Mouse (Mus musculus) cerebellum, postnatal 14 days (tissue): Measurements from ENCODE around the gene Ifnb1.

ENCODE experiments used
- DNase-seq, 2 experiments: peaks; one replicate each; pipeline ENCODE4 v3.0.0; 2021; ENCODE audit warnings: mixed read lengths in 2 of 2

Gene Ifnb1

GRCm38 (mm10) chr4:88501247-88501646 is 21.3 kb downstream of the Ifnb1 start:
- no peak for DNase-seq

DNA sequence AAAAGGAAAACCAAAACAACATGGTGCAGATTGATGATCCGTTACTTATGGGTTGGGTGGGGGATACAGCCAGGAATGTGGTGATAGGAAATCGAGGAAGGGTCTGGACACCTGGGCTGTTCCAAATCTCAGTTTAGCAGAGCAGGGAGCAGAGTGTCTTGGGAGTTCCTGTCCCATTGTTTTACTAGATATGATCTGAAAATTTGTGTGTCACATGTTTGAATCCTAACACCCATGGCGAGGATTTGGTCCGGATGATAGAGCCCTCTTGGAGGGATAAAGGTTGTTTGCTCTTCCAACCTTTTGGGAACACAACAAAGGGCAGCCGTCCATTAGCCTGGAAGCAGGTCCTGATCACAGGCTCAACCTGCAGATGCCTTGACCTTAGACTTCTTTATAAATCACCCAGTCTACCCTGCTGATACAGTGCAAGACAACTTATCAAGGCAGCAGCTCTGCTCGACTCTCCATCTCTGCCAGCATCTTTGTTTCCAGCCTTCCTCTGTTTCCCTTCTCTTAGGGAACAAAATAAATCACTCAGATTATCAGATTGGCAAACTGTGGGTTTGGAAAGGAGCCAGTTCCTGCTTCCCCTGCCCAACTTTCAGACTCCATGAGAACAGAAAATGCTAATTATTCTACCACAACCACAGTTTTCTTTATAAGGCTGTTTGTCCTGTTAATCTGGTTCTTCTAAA is 26.1 kb downstream of the Ifnb1 start:
- DNase-seq = peak in 1 of 2 experiments; percentile 3

DNA sequence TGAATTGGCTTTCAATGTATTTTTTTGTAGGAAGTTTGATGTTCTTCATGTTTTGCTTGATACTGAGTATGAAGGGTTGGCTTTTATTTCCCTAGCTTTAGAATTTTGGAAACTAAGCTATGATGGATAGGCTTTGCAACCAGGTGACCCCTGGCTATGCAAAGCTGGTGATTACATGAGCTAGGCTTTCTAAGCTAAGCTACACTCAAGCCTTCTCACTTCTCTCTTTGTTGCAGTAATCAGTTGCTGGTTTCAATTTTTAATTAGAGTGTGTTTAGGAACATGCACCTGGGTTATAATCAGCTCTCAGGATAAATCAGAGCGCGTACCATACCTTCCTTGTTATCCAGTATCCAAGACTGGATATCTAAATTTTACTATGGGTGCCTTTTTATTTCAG is 33.0 kb downstream of the Ifnb1 start:
- no peak for DNase-seq

DNA sequence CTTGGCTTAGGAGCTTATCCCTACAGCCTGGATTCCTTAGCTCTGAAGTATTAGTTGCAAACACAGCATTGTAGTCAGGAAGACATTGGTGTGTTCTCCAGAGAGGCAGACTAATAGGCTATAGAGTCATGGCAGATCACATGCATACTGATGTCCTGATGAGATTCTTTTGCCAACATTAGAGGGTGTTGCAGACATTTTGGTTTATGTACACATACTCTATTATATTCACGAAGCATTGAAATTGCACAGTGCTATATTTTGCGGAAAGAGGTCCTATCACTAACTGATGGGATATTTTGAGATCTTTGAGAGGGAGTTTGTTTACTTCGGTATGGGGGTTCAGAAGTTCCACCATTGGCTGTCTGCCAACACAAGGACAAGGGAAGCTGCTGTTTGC is 34.5 kb downstream of the Ifnb1 start:
- no peak for DNase-seq

GRCm38 (mm10) chr4:88480130-88480529 is 42.4 kb downstream of the Ifnb1 start:
- no peak for DNase-seq

GRCm38 (mm10) chr4:88478809-88479186 is 43.8 kb downstream of the Ifnb1 start:
- DNase-seq = no peak

DNA sequence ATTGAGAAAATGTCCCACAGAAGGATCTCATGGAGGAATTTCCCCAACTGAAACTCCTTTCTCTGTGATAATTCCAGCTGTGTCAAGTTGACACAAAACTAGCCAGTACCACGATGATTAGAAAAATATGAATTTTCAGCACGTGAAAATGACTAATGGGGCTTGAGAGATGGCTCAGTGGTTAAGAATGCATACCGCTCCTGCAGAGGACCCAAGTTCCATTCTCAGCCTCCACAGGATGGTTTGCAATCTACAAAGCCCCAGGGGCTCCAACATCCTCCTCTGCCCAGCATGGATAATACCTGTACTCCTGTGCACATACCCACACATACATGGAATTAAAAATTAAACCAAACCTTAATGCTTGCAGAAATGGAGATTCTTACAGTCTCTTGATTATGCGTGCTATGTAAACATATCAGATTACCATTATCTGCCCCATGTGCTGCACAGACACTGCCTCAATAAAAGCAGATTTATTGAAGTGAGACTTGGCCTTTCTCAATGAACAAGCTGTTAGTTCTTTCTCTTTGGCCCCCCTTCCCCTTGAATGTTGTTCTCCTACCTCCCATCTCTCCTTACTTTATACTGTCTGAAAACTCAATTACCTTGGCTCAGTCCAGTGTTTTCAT is 44.3 kb downstream of the Ifnb1 start:
- DNase-seq = no peak

DNA sequence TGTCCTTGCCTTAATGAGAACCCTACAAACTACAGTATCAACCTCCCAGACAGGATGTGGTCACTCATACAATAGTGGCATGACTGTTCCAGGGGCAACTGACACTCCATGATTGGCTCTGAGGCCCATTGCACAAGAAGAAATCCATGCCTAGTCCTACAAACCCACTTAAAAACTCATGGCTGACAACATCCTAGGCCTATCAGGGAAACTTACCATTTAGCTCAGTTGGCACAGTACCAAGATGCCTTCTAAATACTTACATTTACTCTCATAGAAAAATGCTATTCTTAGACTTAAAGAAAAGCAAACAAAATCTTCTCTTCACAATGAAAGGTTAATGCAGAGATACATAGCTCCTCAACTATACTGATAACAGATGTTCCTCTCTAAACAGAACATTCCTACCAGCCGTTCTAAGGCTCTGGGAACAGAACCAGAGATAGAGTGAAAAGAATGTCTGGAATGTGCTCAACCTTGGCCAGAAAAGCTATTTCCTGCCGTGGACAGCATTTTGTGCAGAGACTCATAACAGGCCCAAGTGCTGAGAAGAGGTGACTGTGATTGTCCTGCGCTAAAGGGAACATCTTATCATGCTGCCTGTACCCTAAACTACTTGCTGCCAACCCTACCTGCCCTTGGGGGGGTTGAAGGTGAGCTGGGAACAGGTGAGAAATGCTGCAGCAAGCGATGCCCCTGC is 45.9 kb downstream of the Ifnb1 start:
- no peak for DNase-seq

DNA sequence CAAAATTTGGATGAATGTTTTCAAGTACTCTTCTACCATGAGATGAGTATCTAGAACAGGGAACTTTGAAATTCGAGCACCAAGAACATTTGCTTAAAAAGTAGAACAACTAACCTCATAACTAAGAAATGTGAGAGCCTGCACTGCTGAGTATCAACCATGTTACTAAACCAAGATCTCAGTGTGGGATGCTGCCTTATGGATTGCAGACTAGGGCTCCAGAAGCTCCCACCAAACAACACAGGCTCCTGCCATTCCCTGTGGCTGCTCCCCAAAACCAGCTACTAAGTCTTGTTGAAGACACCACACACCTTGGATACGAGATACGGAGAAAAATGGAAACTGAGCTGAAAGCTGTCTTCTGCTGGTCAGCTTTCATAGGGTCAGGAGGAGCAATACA is 46.5 kb downstream of the Ifnb1 start:
- no peak for DNase-seq
